Mouse (Mus musculus): ENCODE data around the gene Arid3a. TPM values are rescaled to one million over a fixed set of nuclear protein-coding genes. Genes with fewer than 3 reads are reported as not detected.
"Not testable (repeated sequence)": the region's sequence is repeated elsewhere in the genome, so short reads cannot be mapped to it uniquely, and the experiment has no call there.

Gene Arid3a
- polyA plus RNA-seq, 1 experiment from 2014 or later = 6.2 TPM

DNA sequence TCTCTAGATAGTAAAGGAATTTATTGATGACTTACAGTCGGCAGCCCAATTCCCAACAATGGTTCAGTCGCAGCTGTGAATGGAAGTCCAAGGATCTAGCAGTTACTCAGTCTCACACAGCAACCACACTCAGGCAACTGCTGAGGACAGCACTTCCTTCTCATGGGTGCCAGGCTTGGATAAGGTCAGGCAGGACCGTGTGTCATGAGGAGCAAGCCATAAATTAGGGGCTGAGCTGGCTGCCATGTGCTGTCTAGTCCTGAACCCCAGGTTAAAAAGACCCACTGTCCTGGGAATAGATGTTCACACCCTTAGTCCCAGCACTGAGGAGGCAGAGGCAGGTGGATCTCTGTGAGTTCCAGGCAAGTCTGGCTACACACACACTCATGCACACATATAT, 41.9 kb upstream of the Arid3a start:
- not testable (repeated sequence) for H3K9ac ChIP-seq (ENCODE audit: low read length); H3K27ac ChIP-seq (ENCODE audit: low read depth, low read length); ATAC-seq (ENCODE audit: low FRiP score); H3K4me2 ChIP-seq; DNase-seq (ENCODE audit: low spot score, missing footprints); H3K4me3 ChIP-seq (ENCODE audit: low read depth, low read length); H3K36me3 ChIP-seq (ENCODE audit: control insufficient read depth, insufficient read depth, low read length); H3K4me1 ChIP-seq (ENCODE audit: control insufficient read depth, insufficient read depth, low read length); H3K9me3 ChIP-seq (ENCODE audit: control insufficient read depth, low read length)
- peaks cover 19% of the 10 kb centered on the region for H3K27me3 ChIP-seq (ENCODE audit: control insufficient read depth, insufficient read depth, low read length)
- 84% methylated on average over 2 of the region's 3 CpGs for WGBS

DNA sequence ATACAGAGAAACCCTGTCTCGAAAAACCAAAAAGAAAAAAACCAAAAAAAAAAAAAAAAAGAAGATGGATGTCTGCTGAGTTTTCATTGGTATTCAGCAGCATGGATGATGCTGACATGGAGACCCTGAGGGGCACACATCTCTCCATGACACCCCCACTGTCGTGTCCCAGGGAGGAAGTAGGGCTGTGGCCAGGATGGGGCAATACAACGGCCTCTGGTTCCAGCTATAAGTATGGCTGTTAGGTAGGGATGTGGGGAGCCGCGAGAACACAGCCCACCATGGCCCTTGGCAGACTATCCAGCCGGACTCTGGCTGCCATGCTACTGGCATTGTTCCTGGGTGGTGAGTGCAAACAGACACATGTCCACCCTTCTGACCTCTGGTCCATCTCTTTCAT, 40.8 kb upstream of the Arid3a start, which contains the start of gene Elane:
TSS of gene Elane (plus strand) at position 194 of the 400 bp plus-strand sequence.
- H3K9me3 ChIP-seq (ENCODE audit: control insufficient read depth, low read length) = no peaks in the 10 kb centered on the region
- no peak for ATAC-seq (ENCODE audit: low FRiP score)
- no peak within 1 kb of the TSS for H3K4me3 ChIP-seq (ENCODE audit: low read depth, low read length)
- H3K9ac ChIP-seq (ENCODE audit: low read length) = no peak within 1 kb of the TSS
- no peak for DNase-seq (ENCODE audit: low spot score, missing footprints)
- no peak within 1 kb of the TSS for H3K4me2 ChIP-seq
- H3K36me3 ChIP-seq (ENCODE audit: control insufficient read depth, insufficient read depth, low read length) = no peaks in the 10 kb centered on the region
- peaks cover 16% of the 10 kb centered on the region for H3K27me3 ChIP-seq (ENCODE audit: control insufficient read depth, insufficient read depth, low read length)
- no peak within 1 kb of the TSS for H3K27ac ChIP-seq (ENCODE audit: low read depth, low read length)
- peaks cover 4% of the 10 kb centered on the region; the same call in 1 of the 2 replicates for H3K4me1 ChIP-seq (ENCODE audit: control insufficient read depth, insufficient read depth, low read length)
- WGBS = 86% methylated on average over 6 of the region's 6 CpGs

DNA sequence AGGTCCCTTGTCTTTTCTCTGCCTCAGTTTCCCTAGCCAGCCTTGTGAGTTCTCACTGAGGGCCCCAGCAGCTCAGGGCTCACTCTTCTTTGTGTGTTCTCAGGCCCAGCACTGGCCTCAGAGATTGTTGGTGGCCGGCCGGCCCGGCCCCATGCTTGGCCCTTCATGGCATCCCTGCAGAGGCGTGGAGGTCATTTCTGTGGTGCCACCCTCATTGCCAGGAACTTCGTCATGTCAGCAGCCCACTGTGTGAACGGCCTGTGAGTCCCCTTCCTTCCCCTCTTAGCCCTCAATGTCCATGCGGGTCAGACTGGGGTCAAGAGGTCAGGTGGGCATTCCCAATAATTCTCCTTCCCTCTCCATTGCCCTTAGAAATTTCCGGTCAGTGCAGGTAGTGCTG, 40.2 kb upstream of the Arid3a start:
- Histone ChIP-seq H3K36me3 (ENCODE audit: control insufficient read depth, insufficient read depth, low read length) (no peaks in the 10 kb centered on the region), H3K4me2 (no peak overlapping the region), H3K9me3 (ENCODE audit: control insufficient read depth, low read length) (no peaks in the 10 kb centered on the region), H3K4me1 (ENCODE audit: control insufficient read depth, insufficient read depth, low read length) (peaks cover 4% of the 10 kb centered on the region; the same call in 1 of the 2 replicates), H3K4me3 (ENCODE audit: low read depth, low read length) (no peak overlapping the region), H3K9ac (ENCODE audit: low read length) (no peak overlapping the region), H3K27ac (ENCODE audit: low read depth, low read length) (no peak overlapping the region), H3K27me3 (ENCODE audit: control insufficient read depth, insufficient read depth, low read length) (peaks cover 14% of the 10 kb centered on the region)
- ATAC-seq (ENCODE audit: low FRiP score) (no peak), DNase-seq (ENCODE audit: low spot score, missing footprints) (no peak)
- WGBS = 84% methylated on average over 8 of the region's 8 CpGs

DNA sequence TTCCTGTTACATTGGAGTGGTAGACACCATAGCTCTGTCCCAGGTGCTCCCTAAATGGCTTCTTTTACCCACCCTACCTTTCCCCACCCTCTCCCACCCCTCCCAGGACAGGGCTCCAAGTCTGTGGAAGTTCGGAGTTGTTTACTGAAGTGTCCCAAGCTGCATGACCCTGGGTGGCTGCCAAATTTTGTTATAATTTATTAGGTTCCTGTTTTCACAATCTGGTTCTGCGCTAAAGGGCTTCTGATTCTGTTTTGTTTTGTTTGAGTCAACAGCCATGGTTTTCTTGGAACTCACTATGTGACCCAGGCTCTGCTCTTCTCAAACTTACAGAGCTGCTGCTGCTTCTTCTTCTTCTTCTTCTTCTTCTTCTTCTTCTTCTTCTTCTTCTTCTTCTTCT, 37.5 kb upstream of the Arid3a start:
- WGBS = 97% methylated on average over 2 of the region's 2 CpGs
- DNase-seq (ENCODE audit: low spot score, missing footprints) = no peak
- H3K27ac ChIP-seq (ENCODE audit: low read depth, low read length) = no peak overlapping the region
- no peak for ATAC-seq (ENCODE audit: low FRiP score)
- no peaks in the 10 kb centered on the region for H3K36me3 ChIP-seq (ENCODE audit: control insufficient read depth, insufficient read depth, low read length)
- H3K4me3 ChIP-seq (ENCODE audit: low read depth, low read length) = no peak overlapping the region
- no peak overlapping the region for H3K4me2 ChIP-seq
- no peaks in the 10 kb centered on the region for H3K9me3 ChIP-seq (ENCODE audit: control insufficient read depth, low read length)
- no peak overlapping the region for H3K9ac ChIP-seq (ENCODE audit: low read length)
- no peaks in the 10 kb centered on the region for H3K27me3 ChIP-seq (ENCODE audit: control insufficient read depth, insufficient read depth, low read length)
- no peaks in the 10 kb centered on the region for H3K4me1 ChIP-seq (ENCODE audit: control insufficient read depth, insufficient read depth, low read length)

DNA sequence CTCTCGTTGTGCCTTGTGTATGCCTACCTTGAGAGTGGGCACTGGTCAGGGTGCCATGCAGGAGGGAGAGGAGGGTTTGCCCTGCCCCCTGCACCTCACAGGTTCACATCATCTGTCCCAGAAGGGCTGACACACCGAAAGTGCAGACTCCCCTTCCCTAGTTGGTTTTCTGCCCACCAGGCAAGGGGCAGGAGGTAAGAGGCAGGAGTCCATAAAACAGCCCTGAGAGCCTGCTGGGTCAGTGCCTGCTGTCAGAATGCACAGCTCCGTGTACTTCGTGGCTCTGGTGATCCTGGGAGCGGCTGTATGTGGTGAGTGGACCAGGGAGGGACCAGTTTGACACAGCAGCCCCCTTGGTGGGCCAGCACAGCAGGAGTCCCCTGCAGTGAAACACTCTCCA, 36.2 kb upstream of the Arid3a start, which contains the start of gene Cfd:
TSS of gene Cfd (plus strand) at position 184 of the 400 bp plus-strand sequence.
- Histone ChIP-seq H3K27me3 (ENCODE audit: control insufficient read depth, insufficient read depth, low read length) (no peaks in the 10 kb centered on the region), H3K36me3 (ENCODE audit: control insufficient read depth, insufficient read depth, low read length) (peaks cover 3% of the 10 kb centered on the region; the same call in 1 of the 2 replicates), H3K27ac (ENCODE audit: low read depth, low read length) (no peak within 1 kb of the TSS), H3K4me2 (no peak within 1 kb of the TSS), H3K4me1 (ENCODE audit: control insufficient read depth, insufficient read depth, low read length) (no peaks in the 10 kb centered on the region), H3K9me3 (ENCODE audit: control insufficient read depth, low read length) (no peaks in the 10 kb centered on the region), H3K9ac (ENCODE audit: low read length) (no peak within 1 kb of the TSS), H3K4me3 (ENCODE audit: low read depth, low read length) (no peak within 1 kb of the TSS)
- WGBS = 45% methylated on average over 5 of the region's 5 CpGs
- DNase-seq (ENCODE audit: low spot score, missing footprints) (no peak), ATAC-seq (ENCODE audit: low FRiP score) (no peak)

DNA sequence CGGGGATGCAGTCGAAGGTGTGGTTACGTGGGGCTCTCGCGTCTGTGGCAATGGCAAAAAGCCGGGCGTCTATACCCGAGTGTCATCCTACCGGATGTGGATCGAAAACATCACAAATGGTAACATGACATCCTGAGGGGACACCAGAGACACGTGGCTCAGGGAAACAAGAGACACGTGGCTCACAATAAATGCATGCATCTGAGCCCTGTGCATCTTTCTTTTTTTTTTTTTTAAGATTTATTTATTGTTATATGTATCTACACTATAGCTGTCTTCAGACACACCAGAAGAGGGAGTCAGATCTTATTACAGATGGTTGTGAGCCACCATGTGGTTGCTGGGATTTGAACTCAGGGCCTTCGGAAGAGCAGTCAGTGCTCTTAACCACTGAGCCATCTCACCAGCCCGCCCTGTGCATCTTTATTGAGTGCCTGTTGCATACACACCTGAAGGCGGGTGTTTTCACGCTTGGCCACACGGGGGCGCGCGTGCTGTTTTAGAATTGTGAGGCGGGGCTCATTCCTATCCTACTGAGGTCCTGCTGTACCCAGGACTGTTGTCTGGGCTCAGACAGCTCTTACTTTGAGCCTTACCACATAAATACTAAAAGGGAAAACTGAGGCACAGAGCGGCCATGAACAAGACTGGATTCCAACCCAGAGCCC, 34.3 kb upstream of the Arid3a start:
- not testable (repeated sequence) for H3K4me2 ChIP-seq; H3K4me3 ChIP-seq (ENCODE audit: low read depth, low read length); H3K4me1 ChIP-seq (ENCODE audit: control insufficient read depth, insufficient read depth, low read length); H3K9me3 ChIP-seq (ENCODE audit: control insufficient read depth, low read length); H3K36me3 ChIP-seq (ENCODE audit: control insufficient read depth, insufficient read depth, low read length); H3K27ac ChIP-seq (ENCODE audit: low read depth, low read length); H3K9ac ChIP-seq (ENCODE audit: low read length); H3K27me3 ChIP-seq (ENCODE audit: control insufficient read depth, insufficient read depth, low read length)
- DNase-seq (ENCODE audit: low spot score, missing footprints) = peak; percentile 99
- WGBS = 44% methylated on average over 22 of the region's 22 CpGs
- peak; percentile 61 for ATAC-seq (ENCODE audit: low FRiP score)

DNA sequence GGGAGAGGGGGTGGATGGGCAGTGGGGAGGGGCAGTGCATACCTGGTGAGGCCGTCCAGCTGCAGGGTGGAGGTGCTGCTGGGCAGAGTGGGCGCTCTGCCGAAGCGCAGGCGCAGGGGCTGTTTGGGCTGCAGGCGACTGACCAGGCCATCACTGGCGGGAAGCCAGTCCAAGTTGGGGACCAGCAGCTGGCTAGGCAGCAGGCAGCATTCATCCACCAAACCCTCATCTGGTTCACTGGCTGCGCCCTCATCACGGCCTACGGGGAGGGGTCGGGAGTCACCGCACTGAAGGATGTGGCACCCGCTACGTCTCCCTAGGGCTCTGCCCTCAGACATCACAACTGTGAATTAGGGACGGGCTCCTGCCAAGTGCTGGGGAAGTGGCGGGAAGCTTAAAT, 30.5 kb upstream of the Arid3a start:
- WGBS = 96% methylated on average over 16 of the region's 16 CpGs
- Histone ChIP-seq H3K4me3 (ENCODE audit: low read depth, low read length) (no peak overlapping the region), H3K4me2 (no peak overlapping the region), H3K4me1 (ENCODE audit: control insufficient read depth, insufficient read depth, low read length) (peaks cover 8% of the 10 kb centered on the region), H3K27me3 (ENCODE audit: control insufficient read depth, insufficient read depth, low read length) (peaks cover 2% of the 10 kb centered on the region; the same call in 1 of the 2 replicates), H3K36me3 (ENCODE audit: control insufficient read depth, insufficient read depth, low read length) (peaks cover 6% of the 10 kb centered on the region; the same call in 1 of the 2 replicates), H3K27ac (ENCODE audit: low read depth, low read length) (no peak overlapping the region), H3K9ac (ENCODE audit: low read length) (no peak overlapping the region), H3K9me3 (ENCODE audit: control insufficient read depth, low read length) (no peaks in the 10 kb centered on the region)
- no peak for DNase-seq (ENCODE audit: low spot score, missing footprints)
- no peak for ATAC-seq (ENCODE audit: low FRiP score)

DNA sequence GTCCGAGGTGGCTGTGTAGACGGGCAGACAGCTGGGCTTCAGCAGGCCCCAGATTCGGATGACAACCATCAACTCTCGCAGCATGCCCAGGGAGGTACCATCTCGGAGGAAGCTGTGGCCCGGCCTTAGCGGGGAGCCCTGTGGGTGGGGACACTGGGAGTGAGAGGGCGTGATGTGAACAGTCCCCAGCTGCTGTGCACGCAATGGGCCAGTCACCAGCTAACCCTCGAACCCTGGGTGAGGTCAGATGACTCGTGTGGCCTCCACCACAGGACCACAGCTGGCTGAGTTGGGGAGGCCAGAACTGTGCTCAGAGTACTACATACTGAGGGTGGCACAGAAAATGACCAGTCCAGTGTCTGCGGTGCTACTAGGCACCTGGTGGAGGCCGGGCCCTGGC, 30.0 kb upstream of the Arid3a start:
- 85% methylated on average over 13 of the region's 13 CpGs for WGBS
- Histone ChIP-seq H3K9ac (ENCODE audit: low read length) (no peak overlapping the region), H3K9me3 (ENCODE audit: control insufficient read depth, low read length) (no peaks in the 10 kb centered on the region), H3K4me2 (no peak overlapping the region), H3K4me1 (ENCODE audit: control insufficient read depth, insufficient read depth, low read length) (peaks cover 13% of the 10 kb centered on the region), H3K27ac (ENCODE audit: low read depth, low read length) (no peak overlapping the region), H3K36me3 (ENCODE audit: control insufficient read depth, insufficient read depth, low read length) (peaks cover 6% of the 10 kb centered on the region; the same call in 1 of the 2 replicates), H3K4me3 (ENCODE audit: low read depth, low read length) (no peak overlapping the region), H3K27me3 (ENCODE audit: control insufficient read depth, insufficient read depth, low read length) (peaks cover 2% of the 10 kb centered on the region; the same call in 1 of the 2 replicates)
- DNase-seq (ENCODE audit: low spot score, missing footprints) = no peak
- no peak for ATAC-seq (ENCODE audit: low FRiP score)

DNA sequence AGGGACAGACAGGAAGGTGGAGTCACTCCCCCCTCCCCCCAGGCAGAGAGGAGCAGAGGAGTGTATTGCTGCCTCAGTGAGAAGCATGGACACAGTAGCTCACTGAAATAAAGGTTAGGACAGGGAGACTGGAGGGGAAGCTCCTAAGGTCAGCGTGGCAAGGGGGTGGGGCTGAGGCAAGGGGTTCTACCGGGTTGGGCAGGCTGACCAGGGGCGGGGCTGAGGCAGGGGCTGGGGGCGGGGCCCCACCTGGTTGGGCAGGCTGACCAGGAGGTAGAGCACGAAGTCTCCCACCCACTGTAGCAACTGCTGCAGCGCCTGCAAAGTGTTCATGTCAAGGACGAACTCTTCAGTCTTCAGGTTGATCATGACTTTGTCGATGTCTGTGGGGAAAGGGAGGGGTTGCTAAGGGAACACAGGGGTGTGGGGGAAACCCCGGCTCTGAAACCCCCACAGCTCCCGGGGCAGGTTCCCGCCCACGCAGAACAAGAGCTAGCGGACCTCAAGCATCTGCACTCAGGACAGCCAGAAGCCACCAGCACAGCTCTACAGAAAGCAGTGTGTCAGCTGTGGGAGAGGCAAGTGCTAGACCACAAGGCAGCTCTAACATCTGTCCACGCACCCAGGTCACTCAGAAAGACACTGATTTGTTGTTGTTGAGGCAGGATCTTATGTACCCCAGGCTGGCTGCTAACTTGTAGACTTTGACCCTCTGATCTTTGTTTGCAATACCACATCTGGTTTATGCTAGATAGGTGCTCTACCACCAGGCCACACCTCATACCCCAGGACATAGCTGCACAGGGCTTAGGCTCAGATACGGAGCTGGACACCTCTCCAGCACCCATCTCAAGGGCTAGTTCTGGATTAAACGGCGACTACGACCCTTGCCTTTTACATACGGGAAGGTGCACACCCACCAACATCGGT, 29.3 kb upstream of the Arid3a start:
- Histone ChIP-seq H3K27me3 (ENCODE audit: control insufficient read depth, insufficient read depth, low read length) (peaks cover 2% of the 10 kb centered on the region; the same call in 1 of the 2 replicates), H3K4me1 (ENCODE audit: control insufficient read depth, insufficient read depth, low read length) (peaks cover 13% of the 10 kb centered on the region), H3K36me3 (ENCODE audit: control insufficient read depth, insufficient read depth, low read length) (peaks cover 6% of the 10 kb centered on the region), H3K4me3 (ENCODE audit: low read depth, low read length) (no peak overlapping the region), H3K9ac (ENCODE audit: low read length) (no peak overlapping the region), H3K4me2 (no peak overlapping the region), H3K9me3 (ENCODE audit: control insufficient read depth, low read length) (no peaks in the 10 kb centered on the region), H3K27ac (ENCODE audit: low read depth, low read length) (no peak overlapping the region)
- DNase-seq (ENCODE audit: low spot score, missing footprints) (no peak), ATAC-seq (ENCODE audit: low FRiP score) (no peak)
- WGBS = 55% methylated on average over 20 of the region's 20 CpGs
